Comparison of ENCODE assay signal across 21 mouse cellular contexts in the genomic region with DNA sequence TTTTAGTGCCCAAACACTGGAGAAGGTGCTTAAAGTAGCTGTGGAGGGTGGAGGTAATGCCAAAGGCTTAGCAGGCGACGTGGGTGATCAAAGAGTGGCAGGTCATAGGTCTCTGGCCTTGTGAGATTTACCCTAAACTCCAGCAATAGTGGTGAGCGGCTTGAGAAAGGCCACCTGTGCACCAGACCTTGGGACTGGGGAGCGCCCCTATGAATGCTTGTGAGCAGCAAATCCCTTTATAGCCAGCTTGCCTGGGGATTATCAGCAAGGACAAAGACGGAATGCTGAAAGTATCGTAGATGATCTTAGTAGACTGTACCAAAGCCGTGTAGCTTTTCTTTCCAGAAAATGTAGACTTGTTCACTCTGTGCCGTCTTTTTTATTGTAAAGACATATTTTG.
"Had no signal": no experiment of that assay in that cellular context is flagged by ENCODE, and none has a peak within 500 bp of the region (broad histone marks: within the 10 kb centered on the region; RNA-seq: fewer than 3 reads in every experiment).

No protein-coding gene starts in this region.

- H3K4me3 ChIP-seq: heart, embryonic 13.5 days; heart, embryonic 15.5 days; hindbrain, embryonic 13.5 days; hindbrain, embryonic 15.5 days; layer of hippocampus, adult 2 months; left cerebral cortex, adult 2 months; limb, embryonic 10.5 days; limb, embryonic 12.5 days; liver, embryonic 13.5 days had no signal

- H3K4me1 ChIP-seq: hindbrain, embryonic 13.5 days; hindbrain, embryonic 15.5 days; limb, embryonic 10.5 days; limb, embryonic 12.5 days; liver, embryonic 13.5 days had no signal

- DNase-seq: gastrocnemius, postnatal 14 days; gastrocnemius, postnatal 36 days; heart, adult 18-20 months; heart, postnatal 14 days; heart, postnatal 36 days; kidney, adult 11 months; kidney, adult 8-10 months; kidney, postnatal 10 days; kidney, postnatal 25 days; kidney, postnatal 4 days; liver; liver, embryonic 13.5 days had no signal

- H3K27ac ChIP-seq: heart, embryonic 13.5 days; heart, embryonic 15.5 days; hindbrain, embryonic 13.5 days; hindbrain, embryonic 15.5 days; hindbrain, postnatal 0 days; layer of hippocampus, adult 2 months; left cerebral cortex, adult 2 months; limb, embryonic 10.5 days; limb, embryonic 12.5 days; liver, embryonic 13.5 days had no signal

- H3K27me3 ChIP-seq: heart, embryonic 13.5 days; heart, embryonic 15.5 days; hindbrain, embryonic 13.5 days; hindbrain, embryonic 15.5 days; limb, embryonic 12.5 days; liver, embryonic 13.5 days had no signal
